Mouse (Mus musculus) olfactory bulb, adult 2 months (tissue): ENCODE results near the gene Mtrex.

Experiments used
- CTCF ChIP-seq: fragments of 200-500 bp; IDR thresholded peaks from 2 replicates; pipeline ENCODE4 v1.5.1; 2012; ENCODE audit warnings: low read depth, mild to moderate bottlenecking, low read length, moderate library complexity; ENCODE audit not compliant: insufficient read depth
- POLR2A ChIP-seq: fragments of 200-500 bp; IDR thresholded peaks from 2 replicates; pipeline ENCODE4 v1.6.1; 2012; ENCODE audit warnings: mild to moderate bottlenecking, low read depth, low read length, moderate library complexity; ENCODE audit not compliant: insufficient read depth

- TF ChIP-seq CTCF (no peak), POLR2A (no peak)
These were observed 1.9 kb downstream of the Mtrex start for GRCm38 (mm10) chr13:112925266-112925665.
